Mouse (Mus musculus): ENCODE measurements around the gene Lrg1.

Gene Lrg1

DNA sequence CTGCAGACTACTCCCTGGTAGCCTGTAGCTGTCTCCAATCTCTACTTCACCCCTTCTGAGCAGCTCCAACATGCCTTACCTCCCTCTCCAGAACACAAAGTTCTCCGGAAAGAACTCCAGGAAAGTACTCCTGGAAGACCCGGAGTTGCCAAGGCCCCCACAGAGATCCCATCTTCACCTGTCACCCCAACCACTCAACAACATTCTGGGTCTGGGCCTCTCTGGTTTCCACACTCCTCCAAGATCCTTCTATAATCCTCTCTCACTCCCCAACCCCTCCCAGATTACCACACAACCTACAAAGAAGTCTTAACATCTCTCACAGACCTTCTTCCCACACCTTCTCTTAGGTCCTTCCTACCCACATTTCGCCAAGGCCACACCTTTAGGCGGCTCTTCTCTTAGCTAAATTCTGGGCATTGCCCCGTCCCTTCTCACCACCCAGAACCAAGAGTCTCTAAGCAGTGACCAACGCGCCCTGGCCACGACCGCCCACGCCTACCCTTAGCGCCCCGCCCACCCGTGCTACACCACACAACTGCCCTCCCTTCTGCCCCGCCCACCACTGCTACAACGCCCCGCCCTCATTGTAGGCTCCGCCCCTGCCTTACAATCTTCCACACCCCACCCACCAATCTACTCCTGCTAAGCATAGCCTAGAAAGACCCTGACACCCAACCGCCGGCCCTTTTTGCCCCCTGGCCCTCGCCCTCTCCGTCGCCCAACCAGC lies 47.5 kb downstream of the Lrg1 start:
- peak; percentile 99 for DNase-seq

DNA sequence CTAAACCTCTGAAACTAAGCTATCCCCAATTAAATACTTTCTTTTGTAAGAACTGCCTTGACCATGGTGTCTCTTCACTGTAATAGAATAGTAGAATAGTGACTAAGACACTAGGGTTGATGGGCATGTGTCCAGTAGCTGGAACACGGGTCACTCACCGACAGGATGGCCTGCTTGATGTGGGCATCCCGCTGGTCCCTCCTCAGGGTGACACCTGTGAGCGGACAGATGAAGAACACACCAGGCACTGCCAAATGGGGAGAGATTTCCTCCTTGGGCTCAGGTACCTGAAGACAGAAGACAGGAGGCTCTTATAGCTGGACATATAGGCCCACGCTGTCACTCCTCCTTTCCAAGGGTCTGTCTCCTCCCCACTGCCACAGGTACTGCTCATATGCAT lies 49.6 kb downstream of the Lrg1 start:
- no peak for DNase-seq

DNA sequence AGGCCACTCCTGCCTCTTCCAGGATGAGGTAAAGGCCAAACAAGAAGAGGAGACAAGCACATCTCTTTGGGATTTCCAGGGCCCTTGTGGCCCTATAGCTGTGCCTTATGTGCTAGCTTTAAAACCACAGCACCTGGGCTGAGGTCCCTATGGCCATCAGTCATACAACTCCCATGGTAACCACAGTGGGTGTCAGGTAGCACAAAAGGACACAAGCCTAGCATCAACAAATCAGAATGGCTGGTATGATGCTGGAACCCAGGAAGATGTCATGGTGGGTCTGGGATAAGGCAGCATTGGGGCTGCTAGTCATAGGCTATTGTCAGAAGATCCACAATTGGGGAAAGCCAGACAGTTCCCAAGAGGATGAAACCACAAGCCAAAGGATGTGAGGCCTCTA lies 50.7 kb downstream of the Lrg1 start:
- no peak for DNase-seq

Measured in heart, adult 11 months (tissue).